Mouse (Mus musculus): ENCODE results near the gene Plekha7. TPM values are rescaled to one million over a fixed set of nuclear protein-coding genes. Genes with fewer than 3 reads are reported as not detected.

Plekha7 gene
- polyA plus RNA-seq, 1 experiment = 38.2 TPM

- Histone ChIP-seq H3K27ac (ENCODE audit: insufficient read depth, low read depth, low read length) (no peak overlapping the region), H3K36me3 (ENCODE audit: control insufficient read depth, insufficient read depth, low read length) (no peaks in the 10 kb centered on the region), H3K27me3 (ENCODE audit: control insufficient read depth, insufficient read depth, low read length) (no peaks in the 10 kb centered on the region), H3K4me3 (ENCODE audit: low read depth, low read length) (peak overlapping the region; percentile 37), H3K4me1 (ENCODE audit: control insufficient read depth, insufficient read depth, insufficient read length, low read length) (peaks cover 20% of the 10 kb centered on the region)
- WGBS = 2% methylated on average over 69 of the region's 69 CpGs
- TF ChIP-seq CTCF (IDR thresholded peaks at IDR 0.05; ENCODE audit: extremely low read depth, insufficient read length, insufficient replicate concordance, low read depth, low read length) = no peak
- TF ChIP-seq POLR2A (IDR thresholded peaks at IDR 0.05; ENCODE audit: low read depth, low read length) = no peak
Measured at GRCm38 (mm10) chr7:116237157-116237981, 70.8 kb downstream of the Plekha7 start.

DNA sequence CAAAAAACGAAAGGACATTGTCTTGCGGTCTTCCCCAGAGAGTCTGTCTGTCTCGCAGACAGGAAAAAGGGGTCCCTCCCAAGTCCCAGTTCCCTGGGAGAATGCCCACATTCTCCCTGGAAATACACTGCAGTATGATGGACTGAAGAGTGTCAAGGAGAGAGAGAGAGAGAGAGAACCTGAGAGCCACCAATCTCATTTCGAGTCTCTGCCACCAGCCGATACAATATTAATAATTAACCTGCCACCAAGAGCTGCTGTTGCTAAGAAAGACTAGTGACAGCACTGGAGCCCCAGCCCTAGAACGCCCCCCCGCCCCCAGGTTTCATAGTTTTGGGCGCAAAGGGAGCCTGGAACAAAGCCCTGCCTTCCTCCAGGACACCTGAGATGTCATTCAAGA lies 71.6 kb downstream of the Plekha7 start:
- Histone ChIP-seq H3K36me3 (ENCODE audit: control insufficient read depth, insufficient read depth, low read length) (no peaks in the 10 kb centered on the region), H3K27me3 (ENCODE audit: control insufficient read depth, insufficient read depth, low read length) (no peaks in the 10 kb centered on the region), H3K4me1 (ENCODE audit: control insufficient read depth, insufficient read depth, insufficient read length, low read length) (peaks cover 20% of the 10 kb centered on the region), H3K27ac (ENCODE audit: insufficient read depth, low read depth, low read length) (no peak overlapping the region), H3K4me3 (ENCODE audit: low read depth, low read length) (peak overlapping the region; percentile 24; the same call in 1 of the 2 replicates)
- 33% methylated on average over 8 of the region's 8 CpGs for WGBS
- no peak for TF ChIP-seq CTCF (IDR thresholded peaks at IDR 0.05; ENCODE audit: extremely low read depth, insufficient read length, insufficient replicate concordance, low read depth, low read length)
- TF ChIP-seq POLR2A (IDR thresholded peaks at IDR 0.05; ENCODE audit: low read depth, low read length) = no peak

GRCm38 (mm10) chr7:116234287-116234806 lies 73.8 kb downstream of the Plekha7 start:
- WGBS = 32% methylated on average over 7 of the region's 7 CpGs
- H3K27ac ChIP-seq (ENCODE audit: insufficient read depth, low read depth, low read length) = no peak overlapping the region
- no peaks in the 10 kb centered on the region for H3K36me3 ChIP-seq (ENCODE audit: control insufficient read depth, insufficient read depth, low read length)

DNA sequence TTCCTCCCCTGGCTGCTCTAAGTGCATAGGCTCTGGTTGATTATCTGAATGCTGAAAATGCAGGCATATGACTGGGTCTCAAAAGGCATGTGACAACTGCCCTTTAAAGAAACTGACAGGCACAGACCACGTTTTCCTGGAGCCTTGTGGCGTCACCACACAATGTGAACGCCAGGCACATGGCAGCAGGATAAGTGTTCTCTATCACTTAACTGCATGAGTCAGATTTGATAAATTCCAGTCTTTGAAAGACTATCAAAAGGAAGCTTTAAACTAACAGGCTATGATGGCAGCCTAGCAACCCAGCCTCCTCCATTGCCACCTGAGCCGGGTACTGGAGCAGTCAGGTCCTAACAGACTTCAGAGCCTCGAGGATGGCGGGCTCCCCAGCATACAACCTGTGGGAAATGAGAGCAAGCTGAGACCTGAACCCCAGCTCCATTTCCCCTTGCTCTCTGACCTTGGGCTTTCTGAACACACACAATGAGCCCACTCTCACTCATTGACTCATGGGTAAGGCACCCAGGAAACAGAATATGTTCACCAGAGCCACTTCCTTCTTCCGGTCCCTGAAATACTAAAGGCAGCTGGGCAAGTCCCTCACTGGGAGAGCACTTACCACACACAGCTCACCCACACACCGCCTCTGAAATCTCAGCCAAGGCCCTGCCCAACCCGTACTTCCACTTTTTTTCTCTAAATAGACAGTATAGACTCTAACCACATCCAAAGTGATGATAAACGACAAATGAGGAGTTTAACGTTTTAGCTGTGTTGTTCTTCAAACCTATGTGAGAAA lies 77.2 kb downstream of the Plekha7 start:
- no peaks in the 10 kb centered on the region for H3K36me3 ChIP-seq (ENCODE audit: control insufficient read depth, insufficient read depth, low read length)
- TF ChIP-seq CTCF (IDR thresholded peaks at IDR 0.05; ENCODE audit: extremely low read depth, insufficient read length, insufficient replicate concordance, low read depth, low read length) (no peak), POLR2A (IDR thresholded peaks at IDR 0.05; ENCODE audit: low read depth, low read length) (no peak)
- no peak overlapping the region for H3K4me3 ChIP-seq (ENCODE audit: low read depth, low read length)
- H3K27me3 ChIP-seq (ENCODE audit: control insufficient read depth, insufficient read depth, low read length) = no peaks in the 10 kb centered on the region
- 25% methylated on average over 11 of the region's 11 CpGs for WGBS
- peaks cover 36% of the 10 kb centered on the region; the same call in 1 of the 2 replicates for H3K4me1 ChIP-seq (ENCODE audit: control insufficient read depth, insufficient read depth, insufficient read length, low read length)
- no peak overlapping the region for H3K27ac ChIP-seq (ENCODE audit: insufficient read depth, low read depth, low read length)

More at GRCm38 (mm10) chr7:116234287-116234806, 73.8 kb downstream of the Plekha7 start:
- no peak overlapping the region for H3K4me3 ChIP-seq (ENCODE audit: low read depth, low read length)
- H3K4me1 ChIP-seq (ENCODE audit: control insufficient read depth, insufficient read depth, insufficient read length, low read length) = peaks cover 30% of the 10 kb centered on the region
- H3K27me3 ChIP-seq (ENCODE audit: control insufficient read depth, insufficient read depth, low read length) = no peaks in the 10 kb centered on the region
- TF ChIP-seq POLR2A (IDR thresholded peaks at IDR 0.05; ENCODE audit: low read depth, low read length) (no peak), CTCF (IDR thresholded peaks at IDR 0.05; ENCODE audit: extremely low read depth, insufficient read length, insufficient replicate concordance, low read depth, low read length) (no peak)

DNA sequence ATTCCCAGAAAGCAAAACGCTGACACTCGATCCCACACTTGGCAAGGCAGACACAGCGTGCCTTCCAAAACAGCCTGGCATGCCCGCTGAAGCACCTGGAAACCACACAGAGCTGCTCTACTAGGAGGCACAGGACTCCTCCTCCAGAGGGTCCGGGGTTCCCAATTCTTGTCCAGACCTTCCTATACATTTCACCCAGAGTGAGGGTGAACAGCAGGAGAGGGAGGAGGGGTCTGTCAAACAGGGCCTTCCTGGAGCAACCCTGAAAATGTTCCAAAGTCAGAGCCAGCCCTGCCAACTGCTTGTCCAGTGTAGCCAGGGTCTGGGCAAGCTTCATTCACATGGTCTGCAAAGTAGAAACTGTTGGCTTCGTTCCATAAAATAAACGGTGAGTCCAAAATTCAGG lies 81.3 kb downstream of the Plekha7 start:
- 56% methylated on average over 7 of the region's 7 CpGs for WGBS
- Histone ChIP-seq H3K4me3 (ENCODE audit: low read depth, low read length) (no peak overlapping the region), H3K36me3 (ENCODE audit: control insufficient read depth, insufficient read depth, low read length) (no peaks in the 10 kb centered on the region)

GRCm38 (mm10) chr7:116226316-116226715 lies 81.9 kb downstream of the Plekha7 start:
- Histone ChIP-seq H3K27me3 (ENCODE audit: control insufficient read depth, insufficient read depth, low read length) (no peaks in the 10 kb centered on the region), H3K36me3 (ENCODE audit: control insufficient read depth, insufficient read depth, low read length) (no peaks in the 10 kb centered on the region), H3K4me3 (ENCODE audit: low read depth, low read length) (no peak overlapping the region), H3K27ac (ENCODE audit: insufficient read depth, low read depth, low read length) (no peak overlapping the region), H3K4me1 (ENCODE audit: control insufficient read depth, insufficient read depth, insufficient read length, low read length) (peaks cover 48% of the 10 kb centered on the region)
- TF ChIP-seq POLR2A (IDR thresholded peaks at IDR 0.05; ENCODE audit: low read depth, low read length) (no peak), CTCF (IDR thresholded peaks at IDR 0.05; ENCODE audit: extremely low read depth, insufficient read length, insufficient replicate concordance, low read depth, low read length) (no peak)
- WGBS = 66% methylated on average over 6 of the region's 6 CpGs

More for the DNA sequence above, 81.3 kb downstream of the Plekha7 start:
- Histone ChIP-seq H3K27ac (ENCODE audit: insufficient read depth, low read depth, low read length) (no peak overlapping the region), H3K27me3 (ENCODE audit: control insufficient read depth, insufficient read depth, low read length) (no peaks in the 10 kb centered on the region), H3K4me1 (ENCODE audit: control insufficient read depth, insufficient read depth, insufficient read length, low read length) (peaks cover 44% of the 10 kb centered on the region)
- TF ChIP-seq POLR2A (IDR thresholded peaks at IDR 0.05; ENCODE audit: low read depth, low read length) (no peak), CTCF (IDR thresholded peaks at IDR 0.05; ENCODE audit: extremely low read depth, insufficient read length, insufficient replicate concordance, low read depth, low read length) (no peak)

Data from small intestine, adult 2 months (tissue).